Mouse (Mus musculus): ENCODE measurements around the gene Fxr2.

Gene Fxr2

DNA sequence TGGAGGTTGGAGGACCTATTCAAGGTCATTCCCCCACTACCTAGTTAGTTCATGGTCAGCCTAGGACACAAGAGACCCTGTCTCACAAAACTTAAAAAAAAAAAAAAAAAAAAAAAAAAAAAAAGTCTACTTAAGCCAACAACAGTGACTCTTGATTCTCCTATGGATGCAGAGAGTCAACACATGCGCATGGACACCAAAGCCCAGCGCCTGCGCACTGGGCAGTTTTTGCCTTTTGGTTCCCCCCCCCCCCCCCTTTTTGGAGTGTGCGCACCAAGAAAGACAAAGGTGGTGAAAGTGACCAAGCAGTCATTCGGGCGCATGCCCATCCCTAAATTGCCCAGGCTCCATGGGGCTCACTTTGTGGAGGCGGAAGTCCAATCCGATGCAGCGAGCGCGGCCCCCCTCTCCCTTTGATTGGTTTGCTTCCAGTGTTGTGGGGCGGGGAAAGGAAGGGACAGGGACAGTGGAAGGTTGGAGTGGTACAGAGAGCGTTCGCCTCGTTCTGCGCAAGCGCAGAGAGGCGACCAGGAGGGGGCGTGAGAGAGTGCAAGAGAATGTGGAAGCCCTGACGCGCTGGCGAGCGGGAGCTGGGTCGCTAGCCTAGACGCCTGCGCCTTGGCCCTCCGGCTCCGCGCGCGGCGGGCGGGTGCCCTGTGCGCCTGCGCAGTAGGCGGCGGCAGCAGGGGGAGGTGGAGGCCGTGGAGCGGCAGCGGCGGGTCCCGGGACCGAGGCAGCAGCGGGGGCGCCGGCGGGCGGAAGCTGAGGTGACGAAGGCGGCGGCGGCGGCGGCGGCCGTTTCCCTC is at the start of gene Fxr2:
Gene Fxr2 (plus strand): TSS at position 707 of the 806 bp plus-strand sequence.
- DNase-seq (ENCODE audit: low spot score in 2 of 2), result peak; percentile 100

DNA sequence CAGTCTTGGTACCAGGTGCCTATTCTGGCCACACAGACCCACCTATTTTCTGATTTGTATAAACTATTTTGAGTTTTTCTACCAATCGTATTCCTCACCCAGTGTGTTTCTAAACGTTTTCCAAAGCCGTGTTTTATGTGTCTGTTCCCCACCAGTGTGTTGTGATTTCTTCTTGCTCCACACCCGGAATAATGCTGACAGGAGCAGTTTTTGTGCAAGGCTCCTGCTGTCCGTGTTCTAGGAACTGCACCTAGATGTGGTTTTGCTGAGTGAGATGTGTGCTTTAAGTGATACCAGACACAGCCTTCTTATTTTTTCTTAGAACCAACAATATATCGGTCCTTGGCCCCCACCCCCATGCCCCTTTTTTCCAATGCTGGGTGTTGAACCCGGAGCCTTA is 48.8 kb upstream of the Fxr2 start:
- DNase-seq (ENCODE audit: low spot score in 2 of 2), result no peak

- DNase-seq (ENCODE audit: low spot score in 2 of 2), result no peak
Measured at GRCm38 (mm10) chr11:69584937-69585336, 47.9 kb upstream of the Fxr2 start.

GRCm38 (mm10) chr11:69585718-69586325 is 47.0 kb upstream of the Fxr2 start:
- no peak for DNase-seq (ENCODE audit: low spot score in 2 of 2)

- DNase-seq (ENCODE audit: low spot score in 2 of 2), result no peak
Measured at GRCm38 (mm10) chr11:69589207-69589834, 43.5 kb upstream of the Fxr2 start.

- no peak for DNase-seq (ENCODE audit: low spot score in 2 of 2)
Measured at GRCm38 (mm10) chr11:69590622-69591021, 42.2 kb upstream of the Fxr2 start.

DNA sequence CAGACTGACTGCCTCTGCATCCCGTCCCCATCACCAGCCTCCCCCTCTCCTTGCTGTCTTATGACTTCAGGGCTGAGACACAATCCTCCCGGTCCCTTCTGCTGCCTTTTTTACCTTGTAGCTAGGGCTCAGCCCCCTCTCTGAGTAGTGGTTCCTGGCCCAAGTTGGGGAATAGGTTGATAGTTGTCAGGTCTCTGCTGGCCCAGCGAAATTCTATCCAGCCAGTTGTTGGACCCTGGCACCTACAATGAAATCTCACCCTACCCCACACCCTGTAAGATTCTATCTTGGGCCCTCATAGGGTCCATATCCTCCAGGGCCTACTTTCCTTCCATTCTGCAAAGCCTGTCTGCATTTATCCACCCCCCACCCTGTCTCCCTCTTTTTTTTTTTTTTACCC is 41.4 kb upstream of the Fxr2 start:
- no peak for DNase-seq (ENCODE audit: low spot score in 2 of 2)

DNA sequence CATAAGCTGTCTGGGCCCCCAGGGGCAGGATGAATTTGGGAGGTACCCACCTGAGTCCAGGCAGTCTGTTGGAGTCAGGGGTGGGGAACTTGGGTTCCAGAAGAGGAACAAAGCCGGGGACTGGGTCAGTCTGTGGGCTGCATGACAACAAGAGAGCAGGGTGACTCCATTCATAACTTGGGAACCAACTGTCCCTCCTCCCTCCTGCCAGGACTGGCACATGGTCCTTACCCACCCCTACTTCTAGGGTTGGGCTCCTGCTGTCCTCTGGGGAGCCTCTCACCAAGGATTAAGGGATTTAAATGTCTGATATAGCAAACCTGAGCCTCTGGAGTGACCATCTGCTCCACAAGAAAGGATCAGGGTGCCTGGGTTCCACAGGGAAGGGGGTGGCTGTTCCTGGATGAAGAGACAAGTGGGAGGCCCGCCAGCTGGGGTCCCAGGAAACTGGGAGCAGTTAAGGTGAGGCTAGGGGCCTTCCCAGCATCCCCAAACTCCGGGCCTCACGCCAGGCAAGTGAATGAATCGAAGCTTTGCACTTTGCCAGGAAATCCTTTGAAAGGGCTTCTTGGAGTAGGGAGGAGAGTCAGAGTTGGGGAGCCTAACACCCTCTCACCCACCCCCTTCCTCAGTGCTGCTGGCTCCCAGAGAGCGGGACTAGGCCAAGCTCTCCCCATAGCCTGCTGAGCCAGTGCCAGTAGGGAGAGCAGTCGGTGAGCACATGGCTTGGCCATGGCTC is 40.7 kb upstream of the Fxr2 start:
- no peak for DNase-seq (ENCODE audit: low spot score in 2 of 2)

DNA sequence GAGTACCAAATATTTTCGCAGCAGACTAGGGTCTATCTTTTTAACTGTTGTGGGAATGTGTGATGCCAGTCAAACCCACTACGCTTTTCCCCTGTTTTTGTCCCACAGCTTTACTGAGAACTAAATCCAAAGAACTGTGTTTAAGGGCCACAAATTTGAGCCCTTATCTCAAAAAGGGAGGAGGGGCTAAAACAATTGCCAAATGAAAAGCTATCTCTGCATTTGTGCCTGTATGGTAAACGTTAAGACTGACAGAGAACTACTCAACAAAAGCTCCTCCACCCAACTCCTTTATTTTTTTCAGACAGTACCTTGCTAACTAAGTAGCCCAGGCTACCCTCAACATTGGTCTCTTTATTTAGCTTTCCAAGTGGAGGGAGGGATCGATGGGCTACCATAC is 40.0 kb upstream of the Fxr2 start:
- no peak for DNase-seq (ENCODE audit: low spot score in 2 of 2)

GRCm38 (mm10) chr11:69594853-69595252 is 37.9 kb upstream of the Fxr2 start:
- DNase-seq (ENCODE audit: low spot score in 2 of 2), result no peak

GRCm38 (mm10) chr11:69599436-69599835 is 33.4 kb upstream of the Fxr2 start:
- no peak for DNase-seq (ENCODE audit: low spot score in 2 of 2)

GRCm38 (mm10) chr11:69600098-69600497 is 32.7 kb upstream of the Fxr2 start:
- DNase-seq (ENCODE audit: low spot score in 2 of 2), result peak in 1 of 2 experiments; percentile 61

DNA sequence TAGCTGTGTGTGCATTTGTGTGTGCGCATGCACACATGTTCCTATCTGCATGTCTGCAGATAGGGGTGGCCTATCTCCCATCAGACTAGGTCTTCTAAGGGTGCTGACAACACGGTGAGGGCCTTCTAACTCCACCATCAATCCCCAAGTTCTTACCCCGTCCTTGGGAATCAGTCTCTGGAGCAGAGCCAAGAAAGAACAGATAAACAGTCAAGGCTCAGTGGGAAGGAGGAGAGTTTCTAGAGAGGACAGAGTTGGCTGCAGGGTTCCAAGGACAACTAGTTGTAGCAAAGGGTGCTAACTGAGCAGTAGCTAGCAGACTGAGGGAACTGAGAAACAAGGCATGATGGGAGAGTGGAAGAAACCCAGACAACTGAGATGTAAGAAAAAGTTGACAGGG is 31.0 kb upstream of the Fxr2 start:
- DNase-seq (ENCODE audit: low spot score in 2 of 2), result no peak

- peak; percentile 48 to 72 for DNase-seq (ENCODE audit: low spot score in 2 of 2)
Measured at GRCm38 (mm10) chr11:69603516-69603915, 29.3 kb upstream of the Fxr2 start.

DNA sequence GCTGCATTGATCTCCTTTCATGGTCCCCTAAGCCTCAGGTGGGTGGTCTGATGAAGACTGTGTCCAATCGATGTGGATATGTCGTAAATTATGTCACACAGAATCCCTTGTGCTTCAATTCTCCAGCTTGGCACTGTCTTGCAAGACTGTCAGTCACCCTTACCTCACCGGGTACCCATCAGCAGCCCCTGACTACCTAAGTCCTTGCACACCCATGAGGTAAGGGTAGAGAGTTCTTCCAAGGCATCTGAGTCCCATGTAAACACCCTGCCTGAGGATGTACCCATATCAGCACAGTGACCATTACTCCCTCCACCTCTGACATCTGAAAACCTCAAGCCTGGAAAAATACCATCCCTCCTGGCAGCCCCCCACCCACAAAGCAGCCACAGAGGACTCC is 28.4 kb upstream of the Fxr2 start:
- DNase-seq (ENCODE audit: low spot score in 2 of 2), result no peak

GRCm38 (mm10) chr11:69604795-69605664 is 27.8 kb upstream of the Fxr2 start:
- DNase-seq (ENCODE audit: low spot score in 2 of 2), result peak in 1 of 2 experiments; percentile 27

GRCm38 (mm10) chr11:69605726-69606490 is 26.9 kb upstream of the Fxr2 start, which contains the start of gene Atp1b2:
TSS of gene Atp1b2 (minus strand) at chr11:69605942.
- DNase-seq (ENCODE audit: low spot score in 2 of 2), result peak; percentile 49 to 72

- DNase-seq (ENCODE audit: low spot score in 2 of 2), result no peak
Measured at GRCm38 (mm10) chr11:69606491-69606795, 26.3 kb upstream of the Fxr2 start.

GRCm38 (mm10) chr11:69606832-69607231 is 26.0 kb upstream of the Fxr2 start:
- no peak for DNase-seq (ENCODE audit: low spot score in 2 of 2)

DNA sequence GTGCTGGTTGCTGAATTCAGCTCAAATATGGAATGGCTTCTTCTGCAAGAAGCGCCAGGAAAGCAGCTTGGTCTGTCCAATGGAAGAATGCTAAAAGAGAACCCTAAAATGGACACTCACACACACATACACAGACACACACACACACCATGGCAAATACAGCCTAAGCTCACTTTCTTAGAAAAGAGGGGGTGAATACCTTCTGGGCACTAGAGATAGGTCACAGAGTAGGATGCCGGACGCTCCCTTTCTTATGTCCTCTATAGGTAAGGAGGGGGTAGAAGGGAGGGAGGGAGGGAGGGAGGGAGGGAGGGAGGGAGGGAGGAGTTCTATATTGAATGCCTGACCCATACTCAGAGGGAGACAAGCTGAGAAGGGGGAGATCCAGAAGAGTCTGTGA is 24.3 kb upstream of the Fxr2 start:
- no peak for DNase-seq (ENCODE audit: low spot score in 2 of 2)

- no peak for DNase-seq (ENCODE audit: low spot score in 2 of 2)
Measured at GRCm38 (mm10) chr11:69609416-69609815, 23.4 kb upstream of the Fxr2 start.
